Mouse (Mus musculus) 3T3-L1 (cell line): Measurements from ENCODE around the gene Slc22a5.

Experiments
- DNase-seq: peaks from one replicate; pipeline ENCODE4 v3.0.0-alpha.2; 2015; ENCODE audit warnings: low read depth, low spot score

Slc22a5 gene

DNA sequence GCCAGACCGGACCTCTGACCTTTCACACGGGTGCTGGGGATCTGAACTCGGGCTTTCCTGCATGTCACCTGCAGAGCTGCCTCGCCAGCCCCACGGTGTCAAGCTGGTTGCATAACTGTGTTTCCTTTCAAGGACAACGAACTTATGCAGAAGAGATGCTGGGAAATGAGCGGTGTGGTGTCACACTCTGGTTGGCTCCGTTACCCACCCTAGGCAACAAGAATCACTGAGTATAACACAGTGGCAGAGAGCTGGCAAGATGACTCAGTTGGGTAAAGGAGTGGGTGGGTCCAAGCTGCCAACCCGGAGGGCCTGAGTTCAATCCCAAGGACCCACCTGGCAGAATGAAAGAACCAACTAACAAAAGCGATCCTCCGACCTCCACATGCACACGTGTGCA, 49.9 kb downstream of the Slc22a5 start:
- DNase-seq: no peak

DNA sequence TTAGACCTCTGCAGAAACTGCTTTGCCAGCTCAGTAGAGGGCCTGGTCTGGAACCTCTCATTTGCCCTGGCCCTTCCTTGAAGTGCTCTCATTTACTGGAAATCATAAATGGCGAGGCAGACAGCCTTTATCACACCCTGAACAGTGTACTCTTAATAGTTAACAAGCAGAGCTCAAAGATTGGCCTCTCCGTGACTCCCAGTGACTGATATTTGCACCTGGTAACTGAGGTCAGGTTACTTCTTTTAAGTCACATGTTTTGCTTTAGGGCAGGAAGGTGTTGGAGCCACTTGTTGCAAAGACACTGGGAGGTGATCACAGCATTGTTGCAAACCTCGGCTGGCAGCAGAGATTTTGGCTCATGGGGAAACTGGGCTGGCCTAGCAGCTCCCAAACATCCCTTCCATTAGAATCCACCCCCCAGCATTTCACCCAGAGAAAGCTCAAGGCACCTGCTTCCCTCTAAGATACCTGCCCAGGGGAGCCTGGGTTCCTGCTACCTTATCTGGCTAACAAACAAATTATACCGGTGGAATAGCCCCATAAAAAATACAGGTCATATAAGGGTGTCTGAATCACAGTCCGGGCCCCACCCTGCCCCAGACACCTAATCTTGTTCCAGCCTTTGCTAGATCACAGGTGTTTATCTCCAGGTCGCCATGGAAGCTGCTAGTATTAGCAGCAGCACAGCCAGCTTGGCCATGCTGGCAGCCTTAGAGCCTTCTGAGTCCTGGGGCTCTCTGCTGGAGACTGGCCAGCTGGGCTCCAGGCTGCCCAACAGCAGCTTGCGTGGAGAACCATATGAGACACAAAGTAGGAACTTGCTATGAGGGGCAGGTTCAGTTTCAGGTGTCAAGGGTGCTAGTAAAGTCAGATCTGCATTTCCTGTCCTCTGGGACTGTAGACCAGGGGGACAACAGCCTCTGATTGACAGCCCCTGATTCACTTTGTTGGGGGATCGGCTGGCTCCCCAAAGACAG, 51.5 kb downstream of the Slc22a5 start:
- DNase-seq: no peak

DNA sequence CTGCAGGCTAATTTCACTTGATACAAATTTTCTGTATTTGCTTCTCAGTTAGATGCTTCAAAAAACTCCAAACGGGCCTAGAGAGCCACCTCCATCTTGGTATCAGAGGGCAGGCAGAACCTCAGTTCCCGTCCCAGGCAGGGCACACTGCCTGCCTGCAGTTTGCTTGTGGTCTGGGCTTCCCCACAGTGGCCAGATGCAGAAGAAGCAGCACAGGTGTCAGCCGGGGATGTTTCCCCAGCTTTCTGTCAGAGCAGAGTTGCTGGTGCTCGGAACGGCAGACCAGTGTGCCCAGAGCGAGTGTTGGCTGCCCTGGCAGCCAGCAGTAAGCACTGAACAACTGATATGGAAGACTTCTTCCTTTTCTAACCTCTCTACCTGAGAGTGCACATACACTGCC, 52.3 kb downstream of the Slc22a5 start:
- no peak for DNase-seq

DNA sequence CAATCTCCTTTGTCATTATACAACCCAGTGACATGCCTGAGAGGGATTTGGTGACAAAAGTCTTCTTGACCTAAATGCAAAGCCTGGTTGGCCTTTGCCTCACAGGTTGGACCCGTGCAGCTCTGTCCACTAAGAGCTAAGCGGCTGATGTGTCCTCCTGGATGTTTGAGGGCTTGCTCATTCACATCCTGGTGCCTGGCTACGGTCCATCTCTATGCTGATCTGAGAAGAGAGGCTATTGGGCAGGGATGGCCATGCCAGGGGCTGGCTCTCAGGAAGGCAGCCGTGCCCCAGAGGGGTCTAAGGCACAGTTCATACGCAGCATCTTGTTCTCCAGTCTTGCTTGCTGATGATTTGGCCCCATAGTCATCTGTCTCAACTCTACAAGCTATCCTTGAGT, 53.7 kb downstream of the Slc22a5 start:
- DNase-seq: peak; percentile 57

DNA sequence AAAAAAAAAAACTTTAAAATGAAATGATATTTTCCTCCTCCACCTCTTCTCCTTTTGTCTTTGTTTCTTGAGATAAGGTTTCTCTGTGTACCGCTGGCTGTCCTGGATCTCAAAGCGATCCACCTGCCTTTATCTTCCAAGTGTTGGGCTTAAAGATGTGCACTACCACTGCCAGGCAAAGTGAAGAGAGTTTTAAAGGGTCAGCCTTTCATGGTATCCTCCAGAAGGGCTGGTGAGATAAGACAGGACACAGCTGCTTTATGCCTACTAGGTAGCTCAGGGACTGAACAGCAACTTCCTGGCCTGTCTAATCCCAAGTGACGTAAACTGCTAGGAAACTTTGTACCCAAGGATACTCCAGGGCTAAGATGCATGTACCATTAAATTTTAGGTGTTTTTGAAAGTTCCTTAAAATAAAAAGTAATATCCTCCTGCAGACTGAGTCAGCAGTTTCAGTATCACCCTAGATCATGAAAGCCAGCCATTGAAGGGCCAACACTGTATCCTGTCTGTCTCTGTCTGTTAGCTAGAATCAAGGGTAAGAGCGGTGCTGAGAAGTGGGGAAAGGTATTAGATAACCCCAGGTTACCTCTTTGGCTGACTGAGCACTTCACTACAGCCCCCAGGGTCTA, 56.0 kb downstream of the Slc22a5 start:
- DNase-seq: no peak

DNA sequence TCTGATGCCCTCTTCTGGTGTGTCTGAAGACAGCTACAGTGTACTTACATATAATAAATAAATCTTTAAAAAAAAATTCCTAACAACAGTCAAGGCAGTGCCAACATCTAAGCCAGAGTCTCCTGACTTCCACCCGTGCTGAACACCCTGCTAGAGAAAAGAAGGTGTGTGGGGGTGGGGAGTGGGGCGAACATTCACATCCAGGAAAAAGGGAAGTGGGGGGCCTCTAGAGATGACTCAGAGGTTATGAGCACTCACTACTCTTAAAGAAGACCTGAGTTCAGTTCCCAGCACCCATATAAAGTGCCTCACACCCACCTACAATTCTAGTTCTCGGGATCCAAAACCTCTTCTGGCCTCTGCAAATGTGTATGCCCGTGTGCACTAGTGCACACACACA, 66.1 kb downstream of the Slc22a5 start:
- no peak for DNase-seq

DNA sequence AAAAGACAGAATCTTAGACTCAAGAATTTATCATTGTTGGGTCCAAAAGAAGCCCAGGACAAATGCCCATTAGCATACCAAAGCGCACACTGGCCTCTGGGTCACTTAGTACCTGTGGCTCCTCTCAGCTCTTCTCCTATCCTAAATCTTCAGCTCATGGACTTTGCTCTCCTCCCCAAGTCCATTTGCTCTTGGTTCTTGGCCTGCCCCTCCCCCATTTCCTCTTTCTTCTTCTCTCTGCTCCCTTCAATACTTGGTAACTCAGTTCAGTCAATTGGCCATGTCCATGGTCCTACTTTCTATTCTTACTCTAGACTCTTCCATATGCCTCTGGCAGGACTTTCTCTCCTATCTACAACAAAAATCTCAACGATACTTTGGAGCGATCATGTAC, 69.5 kb downstream of the Slc22a5 start:
- DNase-seq: no peak

DNA sequence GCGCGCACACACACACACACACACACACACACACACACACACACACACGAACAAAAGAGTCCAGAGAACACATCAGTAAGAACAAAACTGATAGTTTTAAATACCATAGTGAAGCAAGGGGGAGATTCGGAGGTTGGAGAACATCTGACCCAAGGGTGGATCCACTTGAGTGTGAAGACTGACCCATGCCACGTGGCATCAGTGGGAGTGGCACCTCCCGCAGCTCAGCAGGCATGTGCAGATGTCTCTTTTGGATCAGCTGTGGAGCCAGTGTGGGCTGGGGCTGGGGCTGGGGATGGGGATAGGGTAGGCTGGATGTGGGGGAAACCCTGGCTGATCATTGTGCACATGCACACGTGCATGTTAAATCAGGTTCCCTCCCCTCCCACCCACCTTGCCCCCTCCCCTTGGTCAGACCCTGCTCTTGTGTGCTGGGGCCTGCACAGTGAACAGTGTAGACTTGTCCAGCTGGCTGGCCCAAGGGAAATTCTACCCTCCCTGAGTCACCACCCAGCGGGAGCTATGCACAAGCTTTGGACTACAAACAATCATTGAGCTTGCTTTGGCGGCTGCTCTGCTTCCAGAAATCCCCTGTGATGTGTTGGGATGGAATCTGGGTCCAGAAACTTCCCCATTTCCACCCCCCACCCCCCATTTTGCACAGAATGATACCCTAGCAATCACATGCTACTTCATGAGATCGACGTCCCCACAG, 70.1 kb downstream of the Slc22a5 start:
- peak; percentile 72 for DNase-seq

DNA sequence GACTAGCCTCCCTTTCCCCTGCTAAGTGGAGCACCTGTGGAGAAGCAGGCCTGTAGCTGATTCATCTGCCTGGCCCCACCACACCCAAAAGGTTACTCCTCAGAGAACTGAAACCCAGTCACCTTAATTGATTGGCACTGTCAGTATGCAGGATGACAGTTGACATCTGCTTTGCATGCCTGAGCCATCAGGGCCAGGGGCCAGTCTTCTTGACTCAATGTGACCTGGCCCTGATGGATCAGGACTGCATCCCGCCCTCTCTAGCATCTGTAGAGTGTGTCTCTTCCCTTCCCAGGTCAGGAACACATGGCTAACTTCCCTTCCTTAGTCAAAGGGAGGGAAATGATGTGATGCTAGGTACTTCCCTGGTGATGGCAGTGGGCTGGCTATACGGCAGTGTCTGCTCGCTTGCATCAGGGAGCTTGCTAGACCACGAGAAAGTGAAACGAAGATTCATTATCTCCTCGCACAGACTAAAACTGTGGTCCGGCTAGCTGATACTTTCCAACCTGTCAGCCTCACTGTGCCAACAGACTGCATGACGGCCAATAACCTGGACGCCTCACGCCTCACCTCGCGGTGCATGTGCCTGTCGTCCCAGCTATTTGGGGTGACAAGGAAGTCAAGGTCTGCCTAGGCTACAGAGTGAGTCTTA, 70.8 kb downstream of the Slc22a5 start:
- no peak for DNase-seq

DNA sequence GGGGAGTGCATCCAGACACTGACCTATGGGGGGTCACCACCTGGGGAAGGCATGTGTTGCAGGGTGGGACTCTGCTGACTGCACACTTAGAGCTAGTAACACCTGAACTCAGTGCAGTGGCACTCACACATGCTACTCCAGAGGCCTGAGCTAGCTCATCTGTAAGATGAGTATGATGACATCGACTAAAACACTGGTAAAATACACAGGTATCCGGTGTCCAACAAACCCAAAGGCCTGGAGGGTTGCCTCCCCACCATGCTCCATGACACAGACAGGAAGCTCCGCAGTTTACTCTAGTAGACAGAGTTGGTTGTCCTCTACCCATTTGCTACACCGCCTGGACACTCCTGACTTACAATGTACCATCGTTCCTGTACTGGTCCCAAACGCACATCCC, 71.9 kb downstream of the Slc22a5 start:
- no peak for DNase-seq

DNA sequence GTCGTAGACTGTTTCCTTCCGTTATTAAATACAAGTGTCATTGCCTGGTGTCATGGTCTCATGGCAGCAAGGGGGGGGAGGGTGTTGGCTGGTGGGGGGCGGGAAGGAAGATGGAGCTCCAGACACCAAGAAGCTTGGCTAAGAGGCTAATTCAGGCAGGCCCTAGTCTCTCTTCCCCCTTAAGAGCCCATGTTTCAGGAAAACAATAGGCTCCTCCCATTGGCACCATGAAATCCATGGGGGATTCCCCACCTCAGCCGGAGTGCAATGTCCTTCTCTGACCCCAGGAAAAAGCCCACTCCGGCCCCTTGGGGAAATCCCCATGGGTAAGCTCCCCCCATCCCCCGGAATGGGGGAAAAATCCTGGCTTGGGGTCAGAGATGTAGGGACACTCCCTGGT, 72.7 kb downstream of the Slc22a5 start:
- DNase-seq: no peak

DNA sequence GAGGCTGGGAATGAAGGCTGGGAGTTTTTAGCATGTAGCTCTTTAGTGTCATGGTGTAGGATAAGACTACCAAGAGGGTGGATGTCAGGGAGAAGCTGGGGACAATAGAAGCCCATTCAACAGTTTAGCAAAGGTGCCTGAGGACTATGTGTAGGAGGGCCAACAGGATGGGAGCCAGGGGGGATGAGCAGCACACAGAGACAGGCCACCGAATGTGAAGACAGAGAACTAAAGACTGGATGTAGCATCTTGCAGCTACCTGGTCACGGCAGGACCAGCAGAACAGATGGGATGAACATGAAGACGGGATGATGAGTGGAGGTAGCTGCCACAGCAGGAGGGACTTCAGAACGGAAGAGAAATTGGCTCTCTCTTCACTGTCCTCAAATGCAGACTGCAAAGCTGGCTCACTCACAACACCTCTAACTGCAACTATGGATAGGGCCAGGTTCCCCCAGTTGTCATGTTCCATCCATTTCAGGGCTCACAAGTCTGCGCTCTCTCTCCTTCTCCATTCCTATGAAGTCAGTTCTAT, 74.6 kb downstream of the Slc22a5 start:
- DNase-seq: no peak

DNA sequence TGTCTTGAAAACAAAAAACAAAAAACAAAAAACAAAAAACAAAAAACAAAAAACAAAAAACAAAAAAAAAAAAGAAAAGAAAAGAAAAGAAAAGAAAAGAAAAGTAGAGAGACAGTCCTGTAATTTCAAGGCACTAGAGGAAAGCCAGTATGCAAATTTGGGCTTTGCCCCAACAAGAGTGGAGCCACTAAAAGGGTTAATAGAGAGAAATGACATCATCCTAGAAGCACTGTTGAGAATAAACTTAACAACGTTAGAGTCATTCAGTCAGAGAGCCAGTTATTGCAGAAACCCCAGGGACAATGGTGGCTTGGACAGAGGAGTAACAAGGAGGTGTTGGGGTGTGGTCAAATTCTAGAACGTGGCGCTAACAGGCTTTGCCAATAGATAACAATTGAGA, 76.7 kb downstream of the Slc22a5 start:
- DNase-seq: no peak
